Mouse (Mus musculus) lung, adult 2 months (tissue): ENCODE measurements around the gene Flot1. TPM values are rescaled to one million over a fixed set of nuclear protein-coding genes. Genes with fewer than 3 reads are reported as not detected.
A peak's percentile ranks its signal among the peaks of the same experiment; 100 is the strongest.

ENCODE experiments used
- DNase-seq: peaks from one replicate; pipeline ENCODE4 v3.0.0; 2022
- H3K4me1 ChIP-seq: fragments of 200-500 bp; 2 replicates; pipeline ENCODE4 v1.6.1; 2011; ENCODE audit warnings: low read length; ENCODE audit not compliant: control insufficient read depth, insufficient read depth
- H3K4me3 ChIP-seq: fragments of 200-500 bp; replicated peaks from 2 replicates; pipeline ENCODE3; 2011; ENCODE audit warnings: low read depth, mild to moderate bottlenecking, control low read depth, low read length; ENCODE audit errors: extremely low read depth
- CTCF ChIP-seq: fragments of 200-500 bp; IDR thresholded peaks from 2 replicates; pipeline ENCODE4 v1.5.1; 2011; ENCODE audit warnings: mild to moderate bottlenecking, low read length, control low read depth; ENCODE audit not compliant: insufficient read depth
- POLR2A ChIP-seq: fragments of 200-500 bp; IDR thresholded peaks from 2 replicates; pipeline ENCODE4 v1.6.1; 2011; ENCODE audit warnings: low read depth, mild to moderate bottlenecking, control low read depth, low read length, borderline replicate concordance; ENCODE audit errors: extremely low read depth
- WGBS: fragments of 180-500 bp; shearing (Covaris S2); methylation state at CpG from one replicate; pipeline ENCODE4 v1.1.7; 2018; 5-methylcytosine and 5-hydroxymethylcytosine counted together
- polyA plus RNA-seq: library from polyadenylated mRNA; depleted of rRNA; stranded (reverse); fragments of >200 nt; gene quantifications from 2 replicates; pipeline ENCODE4 v1.2.3, GENCODE M21; 2012; rRNA removed

Gene Flot1
- polyA plus RNA-seq, 1 experiment, result 89.7 TPM

DNA sequence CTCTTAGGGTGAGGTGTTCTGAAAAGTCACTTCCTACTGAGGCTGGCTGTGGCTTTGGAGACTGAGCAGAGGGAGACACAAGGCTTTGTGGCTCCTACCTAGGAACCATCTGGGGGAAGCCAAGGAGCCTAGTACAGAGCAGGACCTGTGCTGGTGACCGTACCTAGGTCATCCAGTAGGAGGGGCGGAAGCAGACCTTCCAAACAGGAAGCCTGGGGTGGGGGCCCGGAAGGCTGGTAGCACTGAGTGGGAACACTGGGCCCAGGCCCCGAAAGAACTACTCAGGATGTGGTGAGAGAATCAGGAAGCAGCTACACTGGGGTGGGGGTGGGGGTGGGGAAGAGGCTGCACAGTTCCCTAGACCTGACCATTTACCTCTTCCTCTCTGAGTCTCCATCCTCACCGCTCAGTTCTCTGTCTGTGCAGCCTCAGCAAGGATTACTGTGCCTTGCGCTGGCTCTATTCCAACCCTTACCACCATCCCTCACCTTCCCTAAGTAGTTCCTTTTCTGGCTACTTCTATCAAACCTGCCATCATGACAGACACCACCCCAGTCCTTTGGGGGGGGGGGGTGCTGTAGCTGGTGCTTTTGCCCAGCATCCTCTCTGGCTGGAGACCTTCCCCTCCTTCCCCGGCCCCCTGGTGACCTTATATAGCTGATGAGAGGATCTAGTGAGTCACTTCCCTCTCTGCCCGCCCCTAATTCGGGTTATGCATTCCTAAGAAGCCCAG, 47.3 kb downstream of the Flot1 start:
- Histone ChIP-seq H3K4me3 (peak overlapping the region; percentile 70), H3K4me1 (peaks cover 12% of the 10 kb centered on the region)
- 18% methylated on average over 9 of the region's 9 CpGs for WGBS
- TF ChIP-seq CTCF, result no peak
- peak; percentile 74; the same call in 1 of the 2 replicates for TF ChIP-seq POLR2A
- peak; percentile 56 for DNase-seq

- TF ChIP-seq POLR2A, result no peak
- TF ChIP-seq CTCF, result peak; percentile 38
- Histone ChIP-seq H3K4me1 (peaks cover 12% of the 10 kb centered on the region), H3K4me3 (no peak overlapping the region)
- DNase-seq, result peak; percentile 16
- WGBS, result 39% methylated on average over 8 of the region's 8 CpGs
These were observed 48.1 kb downstream of the Flot1 start for GRCm38 (mm10) chr17:35870884-35871696.

DNA sequence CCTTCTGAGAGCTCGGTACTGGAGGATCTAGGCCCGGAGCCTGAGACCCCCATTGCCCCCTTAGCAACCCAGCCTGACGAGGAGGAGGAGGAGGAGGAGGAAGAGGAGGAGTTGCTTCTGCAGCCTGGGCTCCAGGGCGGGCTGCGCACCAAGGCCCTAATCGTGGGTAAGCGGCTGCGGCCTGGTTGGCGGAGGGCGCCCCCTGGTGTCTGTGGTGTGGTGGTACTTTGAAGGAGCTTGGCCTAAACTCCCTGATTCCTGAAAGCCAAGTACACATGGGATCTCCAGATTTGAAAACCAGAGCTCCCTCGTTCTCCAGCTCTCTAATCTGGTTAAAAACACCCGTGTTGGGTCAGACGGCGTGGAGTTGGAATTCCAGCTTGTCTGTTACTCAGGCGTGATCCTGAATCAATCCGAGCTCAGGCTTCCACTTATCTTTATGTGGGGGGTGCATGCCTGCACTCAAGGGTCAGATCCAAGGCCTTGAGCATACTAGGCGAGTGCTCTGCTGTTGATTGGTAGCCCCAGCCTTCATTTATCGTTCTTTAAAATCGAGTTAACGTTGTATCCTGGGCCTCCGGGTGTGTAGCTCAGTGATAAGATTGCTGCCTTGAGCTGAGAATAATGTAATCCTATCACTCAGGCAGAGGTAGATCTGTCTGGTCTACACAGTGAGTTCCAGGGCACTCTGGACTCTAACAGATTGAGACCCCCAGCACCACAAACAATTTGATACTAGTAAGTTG, 50.9 kb downstream of the Flot1 start:
- TF ChIP-seq POLR2A (no peak), CTCF (peak; percentile 80)
- Histone ChIP-seq H3K4me1 (peaks cover 12% of the 10 kb centered on the region), H3K4me3 (no peak overlapping the region)
- peak; percentile 92 for DNase-seq
- 29% methylated on average over 21 of the region's 21 CpGs for WGBS

DNA sequence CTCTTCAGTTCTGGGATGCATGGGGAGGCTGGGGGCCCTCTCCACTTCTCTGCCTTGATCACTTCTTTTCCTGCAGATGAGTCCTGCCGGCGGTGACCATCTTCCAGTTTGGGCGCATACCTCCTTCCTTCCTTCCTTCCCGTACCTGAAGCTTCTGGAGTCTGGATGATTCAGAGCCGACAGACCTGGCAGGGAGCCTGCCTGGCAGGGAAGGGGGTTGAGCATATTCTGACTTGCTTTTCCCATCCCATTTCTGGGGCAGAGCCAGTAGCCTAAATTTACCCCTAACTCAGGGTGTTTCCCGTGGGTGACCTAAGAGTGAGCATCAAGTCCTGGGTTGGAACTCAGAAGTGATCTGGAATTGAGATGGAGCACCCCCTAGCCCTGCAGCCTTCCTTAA, 51.7 kb downstream of the Flot1 start:
- Histone ChIP-seq H3K4me3 (no peak overlapping the region), H3K4me1 (peaks cover 14% of the 10 kb centered on the region)
- DNase-seq, result no peak
- TF ChIP-seq POLR2A, result no peak
- no peak for TF ChIP-seq CTCF
- 57% methylated on average over 6 of the region's 6 CpGs for WGBS

DNA sequence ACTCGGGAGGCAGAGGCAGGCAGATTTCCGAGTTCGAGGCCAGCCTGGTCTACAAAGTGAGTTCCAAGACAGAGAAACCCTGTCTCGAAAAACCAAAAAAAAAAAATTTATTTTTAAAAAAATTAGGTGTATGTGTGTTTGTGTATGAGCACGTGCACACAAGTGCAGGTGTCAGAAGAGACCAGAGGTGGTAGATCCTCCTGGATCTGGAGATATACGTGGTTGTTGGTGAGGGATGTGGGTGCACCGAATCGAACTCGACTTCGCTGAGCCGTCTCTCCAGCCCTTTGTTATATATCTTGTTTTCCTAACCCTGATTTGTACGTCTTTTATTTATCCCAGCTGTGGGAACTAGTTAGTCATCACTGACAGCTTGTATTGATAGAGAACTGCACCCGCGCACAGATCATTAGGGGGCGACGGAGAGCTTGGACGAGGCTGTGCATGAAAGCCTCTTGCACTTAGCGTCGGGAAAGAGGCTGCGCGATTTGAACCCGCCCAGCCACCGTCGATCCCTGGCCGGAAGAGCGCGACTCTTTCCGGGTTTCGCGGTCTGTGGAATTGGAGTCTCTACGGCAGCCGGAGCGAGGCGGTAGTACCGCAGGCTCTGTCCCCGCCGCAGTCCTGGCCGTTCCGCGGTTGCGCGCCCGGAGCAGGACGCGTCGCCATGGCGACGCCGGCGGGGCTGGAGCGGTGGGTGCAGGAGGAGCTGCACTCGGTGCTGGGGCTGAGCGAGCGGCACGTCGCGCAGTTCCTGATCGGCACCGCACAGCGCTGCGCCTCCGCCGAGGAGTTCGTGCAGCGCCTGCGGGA, 56.4 kb downstream of the Flot1 start, which contains the start of gene Dhx16:
Gene Dhx16, plus strand, starts transcription at position 575 of the 813 bp plus-strand sequence.
- Histone ChIP-seq H3K4me1 (peaks cover 6% of the 10 kb centered on the region), H3K4me3 (peak within 1 kb of the TSS; percentile 82)
- WGBS, result 5% methylated on average over 66 of the region's 66 CpGs
- peak; percentile 83 for TF ChIP-seq CTCF
- peak; percentile 71; the same call in 1 of the 2 replicates for TF ChIP-seq POLR2A
- DNase-seq, result peak; percentile 94

Other genes with a start within 250 kb of the Flot1 start
- gene Sfta2, start 221.7 kb upstream of the Flot1 start, polyA plus RNA-seq, result 257 and 330 TPM in 2 replicates
- gene Gm9573, start 196.6 kb upstream of the Flot1 start, polyA plus RNA-seq, result not detected in 2 replicates
- 0.19 and 0.24 TPM in 2 replicates for gene Mucl3, start 179.5 kb upstream of the Flot1 start, polyA plus RNA-seq
- gene Vars2, start 155.6 kb upstream of the Flot1 start, polyA plus RNA-seq, result 44.0 and 46.6 TPM in 2 replicates
- 21.3 and 22.5 TPM in 2 replicates for gene Gtf2h4, start 149.5 kb upstream of the Flot1 start, polyA plus RNA-seq
- gene Ddr1, start 118.6 kb upstream of the Flot1 start, polyA plus RNA-seq, result 63.9 and 66.2 TPM in 2 replicates
- 133 TPM in 2 replicates for gene Ier3, start 1.5 kb upstream of the Flot1 start, polyA plus RNA-seq
- 258 and 298 TPM in 2 replicates for gene Tubb5, start 15.1 kb downstream of the Flot1 start, polyA plus RNA-seq
- gene Mdc1, start 18.3 kb downstream of the Flot1 start, polyA plus RNA-seq, result 6.8 and 8.2 TPM in 2 replicates
- gene Nrm, start 38.1 kb downstream of the Flot1 start, polyA plus RNA-seq, result 16.5 and 26.2 TPM in 2 replicates
- 53.9 and 61.5 TPM in 2 replicates for gene Ppp1r18, start 42.4 kb downstream of the Flot1 start, polyA plus RNA-seq
- gene Dhx16, start 56.6 kb downstream of the Flot1 start, polyA plus RNA-seq, result 62.8 and 70.1 TPM in 2 replicates
- gene 2310061I04Rik, start 74.2 kb downstream of the Flot1 start, polyA plus RNA-seq, result 36.1 and 38.1 TPM in 2 replicates
- 49.4 and 57.7 TPM in 2 replicates for gene Atat1, start 86.8 kb downstream of the Flot1 start, polyA plus RNA-seq
- gene Mrps18b, start 93.2 kb downstream of the Flot1 start, polyA plus RNA-seq, result 30.4 and 43.8 TPM in 2 replicates
- gene Ppp1r10, start 93.2 kb downstream of the Flot1 start, polyA plus RNA-seq, result 27.4 and 28.6 TPM in 2 replicates
- 56.3 and 60.6 TPM in 2 replicates for gene Abcf1, start 146.5 kb downstream of the Flot1 start, polyA plus RNA-seq
- gene Gnl1, start 156.6 kb downstream of the Flot1 start, polyA plus RNA-seq, result 34.1 and 37.1 TPM in 2 replicates
- gene Prr3, start 157.0 kb downstream of the Flot1 start, polyA plus RNA-seq, result 16.0 and 19.0 TPM in 2 replicates
- 9.2 and 16.5 TPM in 2 replicates for gene H2-T24, start 197.3 kb downstream of the Flot1 start, polyA plus RNA-seq
- gene H2-T23, start 209.6 kb downstream of the Flot1 start, polyA plus RNA-seq, result 180 and 232 TPM in 2 replicates
- gene H2-T22, start 219.5 kb downstream of the Flot1 start, polyA plus RNA-seq, result 53.9 and 55.1 TPM in 2 replicates
- gene Gm6034, start 219.7 kb downstream of the Flot1 start, polyA plus RNA-seq, result not detected in 2 replicates
- gene Gm11127, start 235.1 kb downstream of the Flot1 start, polyA plus RNA-seq, result not detected in 2 replicates